Mouse (Mus musculus) liver, embryonic 15.5 days (tissue): ENCODE data around the gene Them5. TPM values are rescaled to one million over a fixed set of nuclear protein-coding genes. Genes with fewer than 3 reads are reported as not detected.

Experiments
- polyA plus RNA-seq: library from polyadenylated mRNA; unstranded; fragments of >200 nt; fragmentation: Nextera tagmentation; extraction: Ambion mirVana; gene quantifications from 2 replicates; pipeline ENCODE4 v1.2.1, GENCODE M21; 2015

The Them5 gene
- polyA plus RNA-seq, 1 experiment from 2014 or later = not detected

Other genes with a start within 250 kb of the Them5 start
- not detected in 2 replicates for gene Gm10696, start 163.9 kb upstream of the Them5 start, polyA plus RNA-seq
- not detected in 2 replicates for gene Gm5286, start 145.4 kb upstream of the Them5 start, polyA plus RNA-seq
- not detected in 2 replicates for gene Gm4778, start 78.1 kb upstream of the Them5 start, polyA plus RNA-seq
- gene Them4, start 32.0 kb upstream of the Them5 start, polyA plus RNA-seq = 3.4 and 3.7 TPM in 2 replicates
- gene C2cd4d, start 20.3 kb downstream of the Them5 start, polyA plus RNA-seq = 0.06 and 0.17 TPM in 2 replicates
- gene Rorc, start 30.7 kb downstream of the Them5 start, polyA plus RNA-seq = 1.1 and 1.4 TPM in 2 replicates
- 0.02 TPM in 1 of 2 replicates, not detected in the other for gene Lingo4, start 56.4 kb downstream of the Them5 start, polyA plus RNA-seq
- gene Tdrkh, start 71.2 kb downstream of the Them5 start, polyA plus RNA-seq = 8.7 and 9.9 TPM in 2 replicates
- gene Mrpl9, start 101.2 kb downstream of the Them5 start, polyA plus RNA-seq = 33.0 and 35.5 TPM in 2 replicates
- 0.17 and 0.44 TPM in 2 replicates for gene Oaz3, start 101.8 kb downstream of the Them5 start, polyA plus RNA-seq
- gene Celf3, start 136.2 kb downstream of the Them5 start, polyA plus RNA-seq = 0.24 and 0.54 TPM in 2 replicates
- 0.35 TPM in 1 of 2 replicates, not detected in the other for gene Riiad1, start 138.2 kb downstream of the Them5 start, polyA plus RNA-seq
- gene Snx27, start 240.6 kb downstream of the Them5 start, polyA plus RNA-seq = 12.0 and 12.1 TPM in 2 replicates